Mouse (Mus musculus): ENCODE measurements around the gene Maml2.
A peak's percentile ranks its signal among the peaks of the same experiment; 100 is the strongest.

Gene Maml2

GRCm38 (mm10) chr9:13574913-13575312, 277.2 kb downstream of the Maml2 start:
- peak; percentile 34 for DNase-seq

- DNase-seq = no peak
Observed at GRCm38 (mm10) chr9:13577150-13577549, 279.4 kb downstream of the Maml2 start.

- no peak for DNase-seq
Observed at GRCm38 (mm10) chr9:13581184-13581583, 283.4 kb downstream of the Maml2 start.

GRCm38 (mm10) chr9:13583952-13584351, 286.2 kb downstream of the Maml2 start:
- no peak for DNase-seq

GRCm38 (mm10) chr9:13584435-13584834, 286.7 kb downstream of the Maml2 start:
- DNase-seq = no peak

GRCm38 (mm10) chr9:13587085-13587933, 289.6 kb downstream of the Maml2 start:
- no peak for DNase-seq

- DNase-seq = no peak
Observed at GRCm38 (mm10) chr9:13588786-13589185, 291.0 kb downstream of the Maml2 start.

GRCm38 (mm10) chr9:13592701-13593100, 294.9 kb downstream of the Maml2 start:
- no peak for DNase-seq

- no peak for DNase-seq
Observed at GRCm38 (mm10) chr9:13597736-13598135, 300.0 kb downstream of the Maml2 start.

GRCm38 (mm10) chr9:13598596-13599333, 301.0 kb downstream of the Maml2 start:
- no peak for DNase-seq

GRCm38 (mm10) chr9:13599334-13599614, 301.5 kb downstream of the Maml2 start:
- no peak for DNase-seq

- no peak for DNase-seq
Observed at GRCm38 (mm10) chr9:13599800-13600199, 302.0 kb downstream of the Maml2 start.

GRCm38 (mm10) chr9:13601729-13602128, 304.0 kb downstream of the Maml2 start:
- no peak for DNase-seq

GRCm38 (mm10) chr9:13603533-13604143, 305.9 kb downstream of the Maml2 start:
- DNase-seq = no peak

- no peak for DNase-seq
Observed at GRCm38 (mm10) chr9:13607609-13608185, 309.9 kb downstream of the Maml2 start.

GRCm38 (mm10) chr9:13608532-13609071, 310.8 kb downstream of the Maml2 start:
- DNase-seq = no peak

GRCm38 (mm10) chr9:13611561-13611960, 313.8 kb downstream of the Maml2 start:
- DNase-seq = no peak

GRCm38 (mm10) chr9:13612371-13612770, 314.6 kb downstream of the Maml2 start:
- DNase-seq = no peak

GRCm38 (mm10) chr9:13613325-13614268, 315.8 kb downstream of the Maml2 start:
- DNase-seq = no peak

GRCm38 (mm10) chr9:13616383-13617009, 318.7 kb downstream of the Maml2 start:
- no peak for DNase-seq

GRCm38 (mm10) chr9:13620794-13621193, 323.0 kb downstream of the Maml2 start:
- no peak for DNase-seq

- no peak for DNase-seq
Observed at GRCm38 (mm10) chr9:13621941-13622340, 324.2 kb downstream of the Maml2 start.

Data from kidney, adult 18-20 months (tissue).